10 mouse cellular contexts compared by ENCODE assay signal in genomic region chr4:59187289-59187688, GRCm38 (mm10). TPM values are rescaled to one million over a fixed set of nuclear protein-coding genes. Genes with fewer than 3 reads are reported as not detected.
DNase-seq lines count a peak whose midpoint lies in the region.
"Had no signal": no experiment of that assay in that cellular context is flagged by ENCODE, and none has a peak within 500 bp of the region (broad histone marks: within the 10 kb centered on the region; RNA-seq: fewer than 3 reads in every experiment).

No protein-coding gene starts in this region.

- peak; percentile 5 to 63 for DNase-seq in frontal cortex, adult 2 months (ENCODE audit: extremely low spot score in 1 of 2, low spot score in 1 of 2)
- DNase-seq in frontal cortex, postnatal 14 days (ENCODE audit: low spot score in 2 of 2) = no peak
- DNase-seq in right cerebral cortex, adult 2 months (ENCODE audit: low spot score in 2 of 2) = peak; percentile 41 to 44
- DNase-seq in right cerebral cortex, adult 18-20 months = no peak
- DNase-seq in embryo, embryonic 9.5 days (ENCODE audit: extremely low spot score) = peak; percentile 62
- DNase-seq in layer of hippocampus, postnatal 10 days (ENCODE audit: low spot score in 2 of 2) = peak; percentile 52 to 56
- peak; percentile 79 for DNase-seq in retina, embryonic 14.5 days (ENCODE audit: low spot score)
- DNase-seq in gastrocnemius, postnatal 25 days = no peak

RNA-seq across cellular contexts. Expression of gene Ugcg, which starts 1.8 kb away (rescaled TPM):
- polyA plus RNA-seq in frontal cortex, adult 2 months (2012; rRNA removed) = 63.7 TPM in 2 replicates
- total RNA-seq in layer of hippocampus, postnatal 10 days (2021) = 10 to 100 TPM; 78.9 to 90.0 TPM
- total RNA-seq in gastrocnemius, postnatal 25 days (2021) = 1 to 10 TPM; 7.8 to 8.7 TPM

RNA-seq across cellular contexts. Expression of gene AI481877, which starts 48.5 kb away (rescaled TPM):
- not detected in 2 replicates for polyA plus RNA-seq in frontal cortex, adult 2 months (2012; rRNA removed)
- total RNA-seq in layer of hippocampus, postnatal 10 days (2021) = not detected
- not detected for total RNA-seq in gastrocnemius, postnatal 25 days (2021)
- total RNA-seq: adrenal gland, adult 18-20 months had no signal
- polyA plus RNA-seq: midbrain, embryonic 12.5 days had no signal

Comparison
In these comparisons a context has a peak if more than half of its experiments do, and no peak if none do; other contexts are left out.
1. DNase-seq: peak in frontal cortex, adult 2 months (2 of 2), right cerebral cortex, adult 2 months (2 of 2), embryo, embryonic 9.5 days (single experiment), layer of hippocampus, postnatal 10 days (2 of 2) and retina, embryonic 14.5 days (single experiment); none in frontal cortex, postnatal 14 days (0 of 2), right cerebral cortex, adult 18-20 months (single experiment) and gastrocnemius, postnatal 25 days (single experiment).
2. RNA of gene Ugcg, which starts 1.8 kb away (total RNA-seq): 78.9 to 90.0 TPM in layer of hippocampus, postnatal 10 days; 7.8 to 8.7 TPM in gastrocnemius, postnatal 25 days; every median in the first group is over 4 times any median in the second.